8 mouse cellular contexts compared by ENCODE assay signal in the genomic region with DNA sequence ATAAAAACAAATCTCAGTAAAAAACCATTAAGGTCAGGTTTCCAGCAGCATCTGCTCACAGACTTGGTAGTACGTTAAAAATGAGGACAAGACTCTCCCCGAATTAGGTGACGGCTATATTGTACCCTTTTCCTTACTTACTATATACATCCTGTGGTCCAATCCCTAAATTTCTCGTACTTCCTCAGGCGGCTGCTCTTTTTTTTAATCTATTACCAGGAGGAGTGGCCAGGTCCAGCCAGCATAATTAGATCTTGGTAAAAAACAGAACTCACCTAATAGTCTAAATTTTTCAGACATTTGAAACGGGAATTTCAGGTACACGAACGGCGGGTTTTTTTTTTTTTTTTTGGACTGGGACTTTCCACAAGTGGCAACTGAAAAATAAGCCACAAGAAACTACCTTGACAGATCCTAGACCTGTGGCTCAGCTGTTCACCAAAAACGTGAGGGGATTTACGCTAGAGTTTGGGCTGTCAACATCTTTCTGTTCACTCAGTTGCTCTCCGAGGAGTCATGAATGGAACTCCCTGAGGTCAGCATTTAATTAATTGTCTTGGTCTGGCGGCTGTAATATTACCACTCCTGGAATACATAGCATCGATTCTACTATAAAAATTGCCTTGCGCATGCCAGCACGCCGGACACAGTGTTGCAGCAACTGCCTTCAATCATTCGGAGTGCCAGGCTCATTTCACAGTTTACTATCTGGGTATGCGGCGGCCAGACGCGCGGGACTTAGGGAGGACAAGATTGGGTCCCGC. TPM values are rescaled to one million over a fixed set of nuclear protein-coding genes. Genes with fewer than 3 reads are reported as not detected.
DNase-seq lines count a peak whose midpoint lies in the region; ATAC-seq lines count a peak whose summit lies in the region.

No protein-coding gene starts in this region.

- no peaks in the 10 kb centered on the region for H3K27me3 ChIP-seq in kidney, embryonic 14.5 days (ENCODE audit: control insufficient read depth, insufficient read depth, low read length)
- H3K27me3 ChIP-seq in hindbrain, embryonic 14.5 days (ENCODE audit: control insufficient read depth, insufficient read depth, low read length), result no peaks in the 10 kb centered on the region
- no peaks in the 10 kb centered on the region for H3K27me3 ChIP-seq in midbrain, embryonic 14.5 days (ENCODE audit: control insufficient read depth, insufficient read depth, low read length)

- H3K9ac ChIP-seq in kidney, embryonic 14.5 days (ENCODE audit: low read depth, low read length), result no peak overlapping the region
- 0 out of 2 replicates have a peak overlapping the region, but pooled peaks have one; percentile 32 for H3K9ac ChIP-seq in hindbrain, embryonic 14.5 days
- no peak overlapping the region for H3K9ac ChIP-seq in midbrain, embryonic 14.5 days (replicated peaks; ENCODE audit: low read length)

- H3K4me1 ChIP-seq in kidney, embryonic 14.5 days (ENCODE audit: control insufficient read depth, insufficient read depth, low read length), result peaks cover 36% of the 10 kb centered on the region
- H3K4me1 ChIP-seq in hindbrain, embryonic 14.5 days (replicated peaks; ENCODE audit: control insufficient read depth, insufficient read depth, low read length), result peaks cover 50% of the 10 kb centered on the region
- H3K4me1 ChIP-seq in midbrain, embryonic 14.5 days (ENCODE audit: control insufficient read depth, insufficient read depth, low read length), result peaks cover 45% of the 10 kb centered on the region

- no peak for ATAC-seq in kidney, embryonic 14.5 days (ENCODE audit: low FRiP score, low TSS enrichment)
- ATAC-seq in hindbrain, embryonic 14.5 days (ENCODE audit: low FRiP score), result no peak
- no peak for ATAC-seq in midbrain, embryonic 14.5 days (ENCODE audit: low FRiP score, low TSS enrichment)
- no peak for ATAC-seq in activated CD4-positive, CD25-positive, alpha-beta regulatory T cell, adult 4 months

- H3K4me2 ChIP-seq in kidney, embryonic 14.5 days (replicated peaks; ENCODE audit: low read depth, low read length), result peak overlapping the region; percentile 71
- H3K4me2 ChIP-seq in hindbrain, embryonic 14.5 days (replicated peaks), result peak overlapping the region; percentile 65
- peak overlapping the region; percentile 65 for H3K4me2 ChIP-seq in midbrain, embryonic 14.5 days (ENCODE audit: low read length)

- no peaks in the 10 kb centered on the region for H3K36me3 ChIP-seq in kidney, embryonic 14.5 days (ENCODE audit: control insufficient read depth, insufficient read depth, low read length)
- peaks cover 1% of the 10 kb centered on the region; the same call in 1 of the 2 replicates for H3K36me3 ChIP-seq in hindbrain, embryonic 14.5 days (replicated peaks; ENCODE audit: control insufficient read depth, insufficient read depth)
- H3K36me3 ChIP-seq in midbrain, embryonic 14.5 days (ENCODE audit: control insufficient read depth, insufficient read depth, low read length), result no peaks in the 10 kb centered on the region

- WGBS in kidney, embryonic 14.5 days, result 12% methylated on average over 24 of the region's 24 CpGs
- WGBS in hindbrain, embryonic 14.5 days, result 17% methylated on average over 24 of the region's 24 CpGs
- WGBS in midbrain, embryonic 14.5 days, result 16% methylated on average over 24 of the region's 24 CpGs

- H3K4me3 ChIP-seq in kidney, embryonic 14.5 days (ENCODE audit: low read length), result peak overlapping the region; percentile 78
- peak overlapping the region; percentile 94 for H3K4me3 ChIP-seq in hindbrain, embryonic 14.5 days (replicated peaks; ENCODE audit: low read length)
- H3K4me3 ChIP-seq in midbrain, embryonic 14.5 days (replicated peaks; ENCODE audit: low read depth, low read length), result peak overlapping the region; percentile 31

- no peaks in the 10 kb centered on the region for H3K9me3 ChIP-seq in kidney, embryonic 14.5 days (ENCODE audit: control insufficient read depth, low read length)
- H3K9me3 ChIP-seq in hindbrain, embryonic 14.5 days (ENCODE audit: control insufficient read depth, low read length), result no peaks in the 10 kb centered on the region
- H3K9me3 ChIP-seq in midbrain, embryonic 14.5 days (ENCODE audit: control insufficient read depth, low read length), result no peaks in the 10 kb centered on the region

- no peak overlapping the region for H3K27ac ChIP-seq in kidney, embryonic 14.5 days (ENCODE audit: low read depth, low read length)
- peak overlapping the region; percentile 68; the same call in 1 of the 2 replicates for H3K27ac ChIP-seq in hindbrain, embryonic 14.5 days
- peak overlapping the region; percentile 60; the same call in 1 of the 2 replicates for H3K27ac ChIP-seq in midbrain, embryonic 14.5 days (replicated peaks; ENCODE audit: low read depth, low read length)

- DNase-seq in kidney, postnatal 36 days, result no peak
- peak; percentile 53 for DNase-seq in T-cell, adult 2 months (ENCODE audit: low spot score)
- DNase-seq in hindbrain, embryonic 14.5 days (ENCODE audit: low spot score), result no peak
- DNase-seq in midbrain, embryonic 14.5 days, result no peak
- no peak for DNase-seq in cerebellum, postnatal 36 days
- no peak for DNase-seq in cerebellum, adult 11 months

RNA-seq across cellular contexts. Expression of a gene that starts 0.8 kb away (rescaled TPM):
- 20.3 and 31.6 TPM in 2 replicates for polyA plus RNA-seq in kidney, embryonic 14.5 days (2014; fragmentation: Nextera tagmentation; extraction: Ambion mirVana)
- polyA plus RNA-seq in hindbrain, embryonic 14.5 days (2014; fragmentation: Nextera tagmentation; extraction: Ambion mirVana), result 43.1 and 43.4 TPM in 2 replicates
- 42.5 and 49.5 TPM in 2 replicates for polyA plus RNA-seq in midbrain, embryonic 14.5 days (2014; fragmentation: Nextera tagmentation; extraction: Ambion mirVana)
- polyA plus RNA-seq in activated CD4-positive, CD25-positive, alpha-beta regulatory T cell, adult 4 months (2017; shearing (Covaris generic)), result 10 to 100 TPM; 21.2 to 24.9 TPM

RNA-seq across cellular contexts. Expression of a gene that starts 2.1 kb away (rescaled TPM):
- polyA plus RNA-seq in kidney, embryonic 14.5 days (2014; fragmentation: Nextera tagmentation; extraction: Ambion mirVana), result 11.9 and 13.0 TPM in 2 replicates
- polyA plus RNA-seq in hindbrain, embryonic 14.5 days (2014; fragmentation: Nextera tagmentation; extraction: Ambion mirVana), result 16.1 and 18.6 TPM in 2 replicates
- 16.2 and 23.9 TPM in 2 replicates for polyA plus RNA-seq in midbrain, embryonic 14.5 days (2014; fragmentation: Nextera tagmentation; extraction: Ambion mirVana)
- polyA plus RNA-seq in activated CD4-positive, CD25-positive, alpha-beta regulatory T cell, adult 4 months (2017; shearing (Covaris generic)), result 1 to 10 TPM; 2.9 to 3.6 TPM

RNA-seq across cellular contexts. Expression of a gene that starts 19.2 kb away (rescaled TPM):
- polyA plus RNA-seq in kidney, embryonic 14.5 days (2014; fragmentation: Nextera tagmentation; extraction: Ambion mirVana), result 274 and 346 TPM in 2 replicates
- polyA plus RNA-seq in hindbrain, embryonic 14.5 days (2014; fragmentation: Nextera tagmentation; extraction: Ambion mirVana), result 241 and 244 TPM in 2 replicates
- 237 and 259 TPM in 2 replicates for polyA plus RNA-seq in midbrain, embryonic 14.5 days (2014; fragmentation: Nextera tagmentation; extraction: Ambion mirVana)
- 100 to 1,000 TPM; 217 to 224 TPM for polyA plus RNA-seq in activated CD4-positive, CD25-positive, alpha-beta regulatory T cell, adult 4 months (2017; shearing (Covaris generic))

RNA-seq across cellular contexts. Expression of a gene that starts 30.8 kb away (rescaled TPM):
- polyA plus RNA-seq in kidney, embryonic 14.5 days (2014; fragmentation: Nextera tagmentation; extraction: Ambion mirVana), result 52.4 and 56.0 TPM in 2 replicates
- polyA plus RNA-seq in hindbrain, embryonic 14.5 days (2014; fragmentation: Nextera tagmentation; extraction: Ambion mirVana), result 85.4 and 85.5 TPM in 2 replicates
- 84.2 and 89.7 TPM in 2 replicates for polyA plus RNA-seq in midbrain, embryonic 14.5 days (2014; fragmentation: Nextera tagmentation; extraction: Ambion mirVana)
- polyA plus RNA-seq in activated CD4-positive, CD25-positive, alpha-beta regulatory T cell, adult 4 months (2017; shearing (Covaris generic)), result 10 to 100 TPM; 16.2 to 17.6 TPM

RNA-seq across cellular contexts. Expression of a gene that starts 31.1 kb away (rescaled TPM):
- polyA plus RNA-seq in kidney, embryonic 14.5 days (2014; fragmentation: Nextera tagmentation; extraction: Ambion mirVana), result 1.6 and 2.7 TPM in 2 replicates
- 3.3 and 7.6 TPM in 2 replicates for polyA plus RNA-seq in hindbrain, embryonic 14.5 days (2014; fragmentation: Nextera tagmentation; extraction: Ambion mirVana)
- polyA plus RNA-seq in midbrain, embryonic 14.5 days (2014; fragmentation: Nextera tagmentation; extraction: Ambion mirVana), result 6.9 TPM in 2 replicates
- polyA plus RNA-seq in activated CD4-positive, CD25-positive, alpha-beta regulatory T cell, adult 4 months (2017; shearing (Covaris generic)), result under 1 TPM in 1 of 2 experiments, not detected in 1; 0.26 TPM

Comparison
In these comparisons a context has a peak if more than half of its experiments do, and no peak if none do; other contexts are left out.
1. H3K4me3 ChIP-seq: peak in every context shown above with its lines; median percentile 94 in hindbrain, embryonic 14.5 days; 78 in kidney, embryonic 14.5 days; 31 in midbrain, embryonic 14.5 days.